Mouse (Mus musculus) kidney, adult 8-10 months (tissue): ENCODE measurements around the gene Rufy2.
A peak's percentile ranks its signal among the peaks of the same experiment; 100 is the strongest.

Experiments
- DNase-seq, 2 experiments: peaks; one replicate each; pipeline ENCODE4 v3.0.0; 2022

The Rufy2 gene

GRCm38 (mm10) chr10:63021702-63022101 lies 41.7 kb downstream of the Rufy2 start:
- no peak for DNase-seq

GRCm38 (mm10) chr10:63022541-63023120 lies 42.6 kb downstream of the Rufy2 start:
- no peak for DNase-seq

GRCm38 (mm10) chr10:63023121-63023748 lies 43.2 kb downstream of the Rufy2 start:
- peak; percentile 38 to 49 for DNase-seq

GRCm38 (mm10) chr10:63023749-63024579 lies 43.9 kb downstream of the Rufy2 start, which contains the start of the genes Hnrnph3 and Pbld2:
Gene Hnrnph3, minus strand, starts transcription at chr10:63024217.
Gene Pbld2, plus strand, starts transcription at chr10:63024315.
- peak; percentile 98 for DNase-seq

GRCm38 (mm10) chr10:63024580-63024910 lies 44.5 kb downstream of the Rufy2 start:
- DNase-seq = peak; percentile 78 to 79

GRCm38 (mm10) chr10:63025016-63025415 lies 45.0 kb downstream of the Rufy2 start:
- no peak for DNase-seq

- DNase-seq = no peak
Observed at GRCm38 (mm10) chr10:63025491-63026011, 45.5 kb downstream of the Rufy2 start.

- no peak for DNase-seq
Observed at GRCm38 (mm10) chr10:63026156-63026794, 46.3 kb downstream of the Rufy2 start.

- DNase-seq = no peak
Observed at GRCm38 (mm10) chr10:63026795-63027160, 46.8 kb downstream of the Rufy2 start.

- no peak for DNase-seq
Observed at GRCm38 (mm10) chr10:63027376-63028161, 47.5 kb downstream of the Rufy2 start.

GRCm38 (mm10) chr10:63028396-63028795 lies 48.4 kb downstream of the Rufy2 start:
- no peak for DNase-seq

- DNase-seq = no peak
Observed at GRCm38 (mm10) chr10:63032267-63032666, 52.2 kb downstream of the Rufy2 start.

GRCm38 (mm10) chr10:63032956-63033355 lies 52.9 kb downstream of the Rufy2 start:
- DNase-seq = no peak

GRCm38 (mm10) chr10:63038571-63039320 lies 58.7 kb downstream of the Rufy2 start:
- DNase-seq = peak in 1 of 2 experiments; percentile 36

GRCm38 (mm10) chr10:63039867-63040628 lies 60.0 kb downstream of the Rufy2 start:
- peak in 1 of 2 experiments; percentile 37 for DNase-seq

GRCm38 (mm10) chr10:63043154-63043553 lies 63.1 kb downstream of the Rufy2 start:
- no peak for DNase-seq

GRCm38 (mm10) chr10:63047751-63048150 lies 67.7 kb downstream of the Rufy2 start:
- no peak for DNase-seq

GRCm38 (mm10) chr10:63049106-63049505 lies 69.1 kb downstream of the Rufy2 start:
- DNase-seq = peak in 1 of 2 experiments; percentile 51

GRCm38 (mm10) chr10:63051267-63051666 lies 71.2 kb downstream of the Rufy2 start:
- DNase-seq = no peak

- DNase-seq = no peak
Observed at GRCm38 (mm10) chr10:63052011-63052410, 72.0 kb downstream of the Rufy2 start.

GRCm38 (mm10) chr10:63053007-63053406 lies 73.0 kb downstream of the Rufy2 start:
- DNase-seq = no peak
